ENCODE assay signal across 8 mouse cellular contexts in the genomic region with DNA sequence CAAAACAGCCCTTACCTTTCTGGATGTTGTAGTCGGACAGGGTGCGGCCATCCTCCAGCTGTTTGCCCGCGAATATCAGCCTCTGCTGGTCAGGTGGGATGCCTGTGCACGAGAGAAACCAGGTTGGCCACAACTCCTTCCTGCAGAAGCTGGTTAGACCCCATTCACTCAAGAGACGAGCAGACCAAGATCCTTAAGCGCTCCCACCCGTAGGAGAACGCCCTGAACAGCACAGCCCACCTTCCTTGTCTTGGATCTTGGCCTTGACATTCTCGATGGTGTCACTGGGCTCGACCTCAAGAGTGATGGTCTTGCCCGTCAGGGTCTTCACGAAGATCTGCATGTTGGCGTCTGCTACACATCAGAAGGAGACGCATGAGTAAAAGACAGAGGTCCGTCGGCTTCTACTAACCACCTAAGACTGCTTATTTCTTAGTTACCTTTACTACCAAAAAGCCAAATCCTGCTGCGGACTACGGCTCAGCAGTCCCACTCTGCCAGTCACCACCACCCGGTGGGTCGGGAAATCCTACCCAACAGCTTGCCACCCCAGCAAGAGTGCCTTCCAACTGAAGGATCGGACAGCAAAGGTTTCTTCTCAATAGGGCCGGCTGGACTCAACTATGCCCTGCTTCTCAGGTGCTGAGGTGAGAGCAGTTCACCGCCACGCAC. TPM values are rescaled to one million over a fixed set of nuclear protein-coding genes. Genes with fewer than 3 reads are reported as not detected.
DNase-seq lines count a peak whose midpoint lies in the region; ATAC-seq and TF ChIP-seq lines count a peak whose summit lies in the region.

No protein-coding gene starts in this region.

- H3K79me2 ChIP-seq in MEL (ENCODE audit: control insufficient read depth, insufficient read depth, low read length, poor library complexity): peaks cover 38% of the 10 kb centered on the region

- no peak for TF ChIP-seq CTCF in heart, postnatal 0 days (IDR thresholded peaks at IDR 0.05; ENCODE audit: low read depth)
- TF ChIP-seq CTCF in MEL (IDR thresholded peaks at IDR 0.05 in 2 of 3, conservative IDR thresholded peaks at IDR 0.05 in 1 of 3; ENCODE audit: control insufficient read depth in 1 of 3, insufficient read depth in 1 of 3, low read depth in 2 of 3, low read length in 3 of 3, poor library complexity in 1 of 3, severe bottlenecking in 1 of 3): no peak

- no peak for DNase-seq in heart, postnatal 0 days (ENCODE audit: low spot score)
- DNase-seq in heart, adult 8-10 months (ENCODE audit: low spot score): no peak
- peak; percentile 45 for DNase-seq in MEL (ENCODE audit: low read depth, low spot score)
- no peak for DNase-seq in hindbrain, embryonic 11.5 days (ENCODE audit: low spot score)
- no peak for DNase-seq in midbrain, embryonic 10.5 days (ENCODE audit: low spot score)
- DNase-seq in embryo, embryonic 10.5 days (ENCODE audit: low spot score): no peak
- no peak for DNase-seq in spleen, adult 12 weeks (ENCODE audit: low spot score)

- no peaks in the 10 kb centered on the region for H3K27me3 ChIP-seq in heart, postnatal 0 days (ENCODE audit: control insufficient read depth, insufficient read depth, low read length)
- no peaks in the 10 kb centered on the region for H3K27me3 ChIP-seq in MEL (ENCODE audit: control insufficient read depth in 1 of 2, insufficient read depth in 2 of 2, low read length in 2 of 2)
- H3K27me3 ChIP-seq in hindbrain, embryonic 11.5 days (ENCODE audit: control insufficient read depth, insufficient read depth, low read length): no peaks in the 10 kb centered on the region
- H3K27me3 ChIP-seq in midbrain, embryonic 10.5 days (ENCODE audit: low read depth, poor library complexity, severe bottlenecking): peaks cover 9% of the 10 kb centered on the region

- H3K36me3 ChIP-seq in heart, postnatal 0 days (replicated peaks; ENCODE audit: control insufficient read depth, insufficient read depth, low read length): peaks cover 26% of the 10 kb centered on the region
- H3K36me3 ChIP-seq in MEL (ENCODE audit: control insufficient read depth in 1 of 2, insufficient read depth in 2 of 2, low read length in 2 of 2): peaks cover 5 to 32% of the 10 kb centered on the region in 2 experiments; a peak in 3 of 4 replicates
- peaks cover 8% of the 10 kb centered on the region for H3K36me3 ChIP-seq in hindbrain, embryonic 11.5 days (ENCODE audit: control insufficient read depth, insufficient read depth, low read length)
- H3K36me3 ChIP-seq in midbrain, embryonic 10.5 days: peaks cover 59% of the 10 kb centered on the region

- WGBS in heart, postnatal 0 days: 7% methylated on average over 25 of the region's 25 CpGs
- 13% methylated on average over 25 of the region's 25 CpGs for WGBS in hindbrain, embryonic 11.5 days
- WGBS in midbrain, embryonic 10.5 days: 19% methylated on average over 25 of the region's 25 CpGs

- H3K4me1 ChIP-seq in heart, postnatal 0 days (ENCODE audit: control insufficient read depth, insufficient read depth): peaks cover 22% of the 10 kb centered on the region
- H3K4me1 ChIP-seq in MEL (ENCODE audit: control insufficient read depth in 1 of 2, insufficient read depth in 2 of 2, low read length in 2 of 2): peaks cover 6 to 46% of the 10 kb centered on the region in 2 experiments
- H3K4me1 ChIP-seq in hindbrain, embryonic 11.5 days (replicated peaks; ENCODE audit: control insufficient read depth, insufficient read depth, low read length): peaks cover 12% of the 10 kb centered on the region
- H3K4me1 ChIP-seq in midbrain, embryonic 10.5 days: peaks cover 55% of the 10 kb centered on the region

- H3K27ac ChIP-seq in heart, postnatal 0 days (ENCODE audit: low read depth): peak overlapping the region; percentile 96
- H3K27ac ChIP-seq in MEL (ENCODE audit: control insufficient read depth, low read depth, low read length): peak overlapping the region; percentile 64
- H3K27ac ChIP-seq in hindbrain, embryonic 11.5 days (ENCODE audit: low read depth, low read length): no peak overlapping the region
- H3K27ac ChIP-seq in midbrain, embryonic 10.5 days (replicated peaks): peak overlapping the region; percentile 96

- peak overlapping the region; percentile 76 for H3K4me3 ChIP-seq in heart, postnatal 0 days (ENCODE audit: low read depth, low read length)
- peak overlapping the region; percentile 89 to 95 for H3K4me3 ChIP-seq in MEL (ENCODE audit: control insufficient read depth in 1 of 2, insufficient read depth in 1 of 2, low read depth in 2 of 2, low read length in 2 of 2)
- H3K4me3 ChIP-seq in hindbrain, embryonic 11.5 days (ENCODE audit: low read depth, low read length): peak overlapping the region; percentile 99
- peak overlapping the region; percentile 98 for H3K4me3 ChIP-seq in midbrain, embryonic 10.5 days

- H3K9ac ChIP-seq in heart, postnatal 0 days (replicated peaks; ENCODE audit: low read depth, low read length): peak overlapping the region; percentile 87
- H3K9ac ChIP-seq in MEL (ENCODE audit: control insufficient read depth, low read depth, low read length, poor library complexity, severe bottlenecking): peak overlapping the region; percentile 89
- H3K9ac ChIP-seq in hindbrain, embryonic 11.5 days (ENCODE audit: low read depth, low read length): peak overlapping the region; percentile 98

- no peak for TF ChIP-seq EP300 in heart, postnatal 0 days (IDR thresholded peaks at IDR 0.05; ENCODE audit: low read depth)
- no peak for TF ChIP-seq EP300 in MEL (IDR thresholded peaks at IDR 0.05; ENCODE audit: low read depth in 1 of 2, low read length in 2 of 2)

- ATAC-seq in heart, postnatal 0 days (ENCODE audit: insufficient read depth, low read depth): no peak
- no peak for ATAC-seq in hindbrain, embryonic 11.5 days (ENCODE audit: low FRiP score)
- no peak for ATAC-seq in monocyte, adult 5-6 weeks (replicated peaks; ENCODE audit: insufficient number of reproducible peaks, low FRiP score, low TSS enrichment, poor library complexity, severe bottlenecking)

- peak in 1 of 2 experiments; percentile 37; a peak in 3 of 4 replicates for TF ChIP-seq POLR2A in MEL (IDR thresholded peaks at IDR 0.05; ENCODE audit: control insufficient read depth in 1 of 2, insufficient read depth in 1 of 2, low read depth in 1 of 2, low read length in 2 of 2, poor library complexity in 1 of 2)

- H3K4me2 ChIP-seq in heart, postnatal 0 days (ENCODE audit: low read depth, low read length): peak overlapping the region; percentile 99
- H3K4me2 ChIP-seq in hindbrain, embryonic 11.5 days (replicated peaks; ENCODE audit: low read depth, low read length): peak overlapping the region; percentile 94

- no peak for TF ChIP-seq RAD21 in MEL (IDR thresholded peaks at IDR 0.05; ENCODE audit: low read depth, low read length)

- H3K9me3 ChIP-seq in heart, postnatal 0 days (replicated peaks; ENCODE audit: control insufficient read depth, low read length): no peaks in the 10 kb centered on the region
- no peaks in the 10 kb centered on the region for H3K9me3 ChIP-seq in MEL (replicated peaks; ENCODE audit: insufficient read depth, low read length)
- no peaks in the 10 kb centered on the region for H3K9me3 ChIP-seq in hindbrain, embryonic 11.5 days (ENCODE audit: control insufficient read depth, low read length)
- H3K9me3 ChIP-seq in midbrain, embryonic 10.5 days (replicated peaks): no peaks in the 10 kb centered on the region

RNA-seq across cellular contexts. Expression of gene Uba52, which starts 1.2 kb away (rescaled TPM):
- total RNA-seq in heart, postnatal 0 days (2014; rRNA removed; ENCODE audit: low replicate concordance): 887 and 1,064 TPM in 2 replicates
- 1,011 and 1,075 TPM in 2 replicates for polyA plus RNA-seq in heart, postnatal 0 days (2015; fragmentation: Nextera tagmentation; extraction: Ambion mirVana)
- 1,000 to 10,000 TPM; 1,436 to 1,703 (median 1,558) TPM for total RNA-seq in heart, adult 8-10 months (2022)
- 3,582 and 3,633 TPM in 2 replicates for total RNA-seq in MEL (2012; rRNA removed)
- polyA plus RNA-seq in MEL (2012; ENCODE audit: insufficient read depth in 1 of 2, insufficient read length in 2 of 2, low read depth in 1 of 2, low replicate concordance in 2 of 2, missing spikeins in 1 of 2): 1,000 to 10,000 TPM in 1 of 2 experiments, not detected in 1; 2,814 TPM
- polyA plus RNA-seq in hindbrain, embryonic 11.5 days (2014; fragmentation: Nextera tagmentation; extraction: Ambion mirVana): 814 and 839 TPM in 2 replicates
- 836 and 881 TPM in 2 replicates for polyA plus RNA-seq in midbrain, embryonic 10.5 days (2016; fragmentation: Nextera tagmentation; extraction: Ambion mirVana)
- 1,178 to 1,886 TPM (median 1,315 TPM) in 3 replicates for total RNA-seq in monocyte, adult 5-6 weeks (2017)

RNA-seq across cellular contexts. Expression of gene Rex1bd, which starts 2.9 kb away (rescaled TPM):
- 121 and 145 TPM in 2 replicates for total RNA-seq in heart, postnatal 0 days (2014; rRNA removed; ENCODE audit: low replicate concordance)
- polyA plus RNA-seq in heart, postnatal 0 days (2015; fragmentation: Nextera tagmentation; extraction: Ambion mirVana): 139 and 146 TPM in 2 replicates
- 100 to 1,000 TPM; 118 to 133 (median 124) TPM for total RNA-seq in heart, adult 8-10 months (2022)
- total RNA-seq in MEL (2012; rRNA removed): 200 and 204 TPM in 2 replicates
- 100 to 1,000 TPM in 1 of 2 experiments, not detected in 1; 145 TPM for polyA plus RNA-seq in MEL (2012; ENCODE audit: insufficient read depth in 1 of 2, insufficient read length in 2 of 2, low read depth in 1 of 2, low replicate concordance in 2 of 2, missing spikeins in 1 of 2)
- 129 and 136 TPM in 2 replicates for polyA plus RNA-seq in hindbrain, embryonic 11.5 days (2014; fragmentation: Nextera tagmentation; extraction: Ambion mirVana)
- 138 and 140 TPM in 2 replicates for polyA plus RNA-seq in midbrain, embryonic 10.5 days (2016; fragmentation: Nextera tagmentation; extraction: Ambion mirVana)
- total RNA-seq in monocyte, adult 5-6 weeks (2017): 16.6 to 32.7 TPM (median 26.1 TPM) in 3 replicates

RNA-seq across cellular contexts. Expression of gene Crlf1, which starts 16.5 kb away (rescaled TPM):
- not detected in 2 replicates for total RNA-seq in heart, postnatal 0 days (2014; rRNA removed; ENCODE audit: low replicate concordance)
- 0.16 and 0.66 TPM in 2 replicates for polyA plus RNA-seq in heart, postnatal 0 days (2015; fragmentation: Nextera tagmentation; extraction: Ambion mirVana)
- under 1 TPM in 2 of 4 experiments, not detected in 2; 0.57 to 0.97 TPM for total RNA-seq in heart, adult 8-10 months (2022)
- total RNA-seq in MEL (2012; rRNA removed): 3.8 and 6.6 TPM in 2 replicates
- polyA plus RNA-seq in MEL (2012; ENCODE audit: insufficient read depth in 1 of 2, insufficient read length in 2 of 2, low read depth in 1 of 2, low replicate concordance in 2 of 2, missing spikeins in 1 of 2): 10 to 100 TPM in 1 of 2 experiments, not detected in 1; 26.6 TPM
- 2.4 and 6.6 TPM in 2 replicates for polyA plus RNA-seq in hindbrain, embryonic 11.5 days (2014; fragmentation: Nextera tagmentation; extraction: Ambion mirVana)
- 0.42 and 2.3 TPM in 2 replicates for polyA plus RNA-seq in midbrain, embryonic 10.5 days (2016; fragmentation: Nextera tagmentation; extraction: Ambion mirVana)
- not detected in 3 replicates for total RNA-seq in monocyte, adult 5-6 weeks (2017)

RNA-seq across cellular contexts. Expression of gene Fkbp8, which starts 18.1 kb away (rescaled TPM):
- total RNA-seq in heart, postnatal 0 days (2014; rRNA removed; ENCODE audit: low replicate concordance): 422 and 440 TPM in 2 replicates
- polyA plus RNA-seq in heart, postnatal 0 days (2015; fragmentation: Nextera tagmentation; extraction: Ambion mirVana): 195 and 200 TPM in 2 replicates
- total RNA-seq in heart, adult 8-10 months (2022): 100 to 1,000 TPM; 135 to 145 (median 137) TPM
- 212 and 215 TPM in 2 replicates for total RNA-seq in MEL (2012; rRNA removed)
- polyA plus RNA-seq in MEL (2012; ENCODE audit: insufficient read depth in 1 of 2, insufficient read length in 2 of 2, low read depth in 1 of 2, low replicate concordance in 2 of 2, missing spikeins in 1 of 2): 100 to 1,000 TPM in 1 of 2 experiments, not detected in 1; 349 TPM
- 226 and 243 TPM in 2 replicates for polyA plus RNA-seq in hindbrain, embryonic 11.5 days (2014; fragmentation: Nextera tagmentation; extraction: Ambion mirVana)
- polyA plus RNA-seq in midbrain, embryonic 10.5 days (2016; fragmentation: Nextera tagmentation; extraction: Ambion mirVana): 300 and 314 TPM in 2 replicates
- total RNA-seq in monocyte, adult 5-6 weeks (2017): 147 to 174 TPM (median 173 TPM) in 3 replicates

RNA-seq across cellular contexts. Expression of gene Kxd1, which starts 18.3 kb away (rescaled TPM):
- 110 and 120 TPM in 2 replicates for total RNA-seq in heart, postnatal 0 days (2014; rRNA removed; ENCODE audit: low replicate concordance)
- 93.5 and 96.7 TPM in 2 replicates for polyA plus RNA-seq in heart, postnatal 0 days (2015; fragmentation: Nextera tagmentation; extraction: Ambion mirVana)
- 100 to 1,000 TPM in 3 of 4 experiments, 10 to 100 TPM in 1; 97.9 to 114 (median 103) TPM for total RNA-seq in heart, adult 8-10 months (2022)
- 49.1 and 54.4 TPM in 2 replicates for total RNA-seq in MEL (2012; rRNA removed)
- 10 to 100 TPM in 1 of 2 experiments, not detected in 1; 77.4 TPM for polyA plus RNA-seq in MEL (2012; ENCODE audit: insufficient read depth in 1 of 2, insufficient read length in 2 of 2, low read depth in 1 of 2, low replicate concordance in 2 of 2, missing spikeins in 1 of 2)
- 48.3 and 52.6 TPM in 2 replicates for polyA plus RNA-seq in hindbrain, embryonic 11.5 days (2014; fragmentation: Nextera tagmentation; extraction: Ambion mirVana)
- polyA plus RNA-seq in midbrain, embryonic 10.5 days (2016; fragmentation: Nextera tagmentation; extraction: Ambion mirVana): 56.5 and 58.8 TPM in 2 replicates
- total RNA-seq in monocyte, adult 5-6 weeks (2017): 63.0 to 84.2 TPM (median 67.0 TPM) in 3 replicates
